ENCODE assay signal across 21 mouse cellular contexts in the genomic region with DNA sequence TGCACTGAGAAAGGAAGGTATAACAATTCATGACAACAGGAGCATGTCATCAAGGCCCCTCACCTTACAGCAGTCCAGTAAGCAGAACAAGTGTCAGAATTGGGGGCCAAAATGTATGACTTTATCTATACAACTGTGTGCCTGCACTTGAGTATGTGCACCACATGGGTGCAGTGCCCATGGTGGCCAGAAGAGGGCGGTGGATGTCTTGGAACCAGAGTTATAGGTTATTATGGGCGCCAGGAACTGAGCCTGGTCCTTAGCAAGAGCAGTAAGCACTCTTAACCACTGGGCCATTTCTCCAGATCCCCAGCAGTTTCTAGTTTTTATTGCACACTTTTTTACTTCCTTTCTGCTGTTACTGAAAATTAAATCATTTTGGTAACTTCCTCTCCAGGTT. TPM values are rescaled to one million over a fixed set of nuclear protein-coding genes. Genes with fewer than 3 reads are reported as not detected.
DNase-seq lines count a peak whose midpoint lies in the region; ATAC-seq and TF ChIP-seq lines count a peak whose summit lies in the region.
"Had no signal": no experiment of that assay in that cellular context is flagged by ENCODE, and none has a peak within 500 bp of the region (broad histone marks: within the 10 kb centered on the region; RNA-seq: fewer than 3 reads in every experiment).

No protein-coding gene starts in this region.

- in situ Hi-C loops in CH12.LX (cut with MboI; ENCODE audit: low pct_ligation_motif_present, low pct_unique_long_range_greater_than_20kb, low sequenced_read_pairs): no loop called here

- peaks cover 3% of the 10 kb centered on the region; the same call in 1 of the 2 replicates for H3K9me3 ChIP-seq in liver, embryonic 14.5 days (ENCODE audit: control insufficient read depth, low read length)
- peaks cover 11% of the 10 kb centered on the region for H3K9me3 ChIP-seq in liver, embryonic 12.5 days (replicated peaks)
- peaks cover 11% of the 10 kb centered on the region for H3K9me3 ChIP-seq in CH12.LX (replicated peaks; ENCODE audit: low read length)

- no peak overlapping the region for H3K9ac ChIP-seq in liver, embryonic 14.5 days (replicated peaks)
- H3K9ac ChIP-seq in liver, embryonic 12.5 days: no peak overlapping the region
- no peak overlapping the region for H3K9ac ChIP-seq in CH12.LX (ENCODE audit: insufficient read depth, low read depth)
- H3K9ac ChIP-seq: hindbrain, embryonic 12.5 days; limb, embryonic 13.5 days had no signal

- 25% methylated on average over 2 of the region's 2 CpGs for WGBS in liver, embryonic 14.5 days (ENCODE audit: insufficient replicate concordance)
- 31% methylated on average over 2 of the region's 2 CpGs for WGBS in liver, embryonic 12.5 days (ENCODE audit: insufficient replicate concordance)
- WGBS in thymus, adult 2 months: 52% methylated on average over 2 of the region's 2 CpGs

- DNase-seq in heart, adult 11 months: peak; percentile 16
- no peak for DNase-seq in heart, postnatal 10 days
- no peak for DNase-seq in liver, embryonic 14.5 days (ENCODE audit: low read depth in 3 of 3, low spot score in 3 of 3)
- DNase-seq in CH12.LX (ENCODE audit: extremely low read depth) (no peak), ZHBTc4 (ENCODE audit: low read depth, low spot score) (peak; percentile 62)
- DNase-seq in thymus, adult 2 months: no peak
- no peak for DNase-seq in cerebellum, adult 9-11 months
- DNase-seq: adrenal gland, postnatal 14 days; cerebellum, adult 11 months; cerebellum, postnatal 25 days; gastrocnemius, postnatal 25 days; kidney, postnatal 4 days; lung, postnatal 4 days; right cerebral cortex, postnatal 4 days had no signal

- no peaks in the 10 kb centered on the region for H3K36me3 ChIP-seq in liver, embryonic 14.5 days (replicated peaks; ENCODE audit: control insufficient read depth, insufficient read depth, low read depth)
- no peaks in the 10 kb centered on the region for H3K36me3 ChIP-seq in liver, embryonic 12.5 days
- no peaks in the 10 kb centered on the region for H3K36me3 ChIP-seq in CH12.LX (replicated peaks in 1 of 2; ENCODE audit: control insufficient read depth in 1 of 2, insufficient read depth in 1 of 2, low read length in 1 of 2)
- no peaks in the 10 kb centered on the region for H3K36me3 ChIP-seq in thymus, adult 2 months (ENCODE audit: control insufficient read depth, insufficient read depth, low read length)
- H3K36me3 ChIP-seq: forebrain, embryonic 10.5 days; hindbrain, embryonic 12.5 days; limb, embryonic 13.5 days had no signal

- no peaks in the 10 kb centered on the region for H3K79me2 ChIP-seq in CH12.LX (replicated peaks; ENCODE audit: control insufficient read depth, extremely low read depth, insufficient read depth, poor library complexity, severe bottlenecking)

- intact Hi-C loops in heart, postnatal 10 days (cut with DNase I): no loop called here

- no peak overlapping the region for H3K27ac ChIP-seq in liver, embryonic 14.5 days
- no peak overlapping the region for H3K27ac ChIP-seq in liver, embryonic 12.5 days
- H3K27ac ChIP-seq in CH12.LX (ENCODE audit: insufficient read depth, low read depth): no peak overlapping the region
- no peak overlapping the region for H3K27ac ChIP-seq in thymus, adult 2 months (ENCODE audit: control insufficient read depth, insufficient read depth, low read length)
- H3K27ac ChIP-seq: forebrain, embryonic 10.5 days; hindbrain, embryonic 12.5 days; limb, embryonic 13.5 days had no signal

- TF ChIP-seq CTCF in liver, embryonic 14.5 days (IDR thresholded peaks at IDR 0.05; ENCODE audit: low read depth): peak; percentile 38; the same call in 1 of the 2 replicates
- TF ChIP-seq CTCF in CH12.LX (conservative IDR thresholded peaks at IDR 0.05 in 1 of 2, IDR thresholded peaks at IDR 0.05 in 1 of 2; ENCODE audit: low read depth in 2 of 2, low read length in 2 of 2): peak; percentile 9 to 13; a peak in 2 of 4 replicates
- TF ChIP-seq CTCF in thymus, adult 2 months (IDR thresholded peaks at IDR 0.05; ENCODE audit: borderline replicate concordance, control insufficient read depth, extremely low read depth, insufficient read depth, low read length, poor library complexity): no peak

- H3K4me3 ChIP-seq in liver, embryonic 14.5 days (ENCODE audit: insufficient read depth in 1 of 2, low read depth in 2 of 2, low read length in 2 of 2): no peak overlapping the region
- H3K4me3 ChIP-seq in liver, embryonic 12.5 days: no peak overlapping the region
- H3K4me3 ChIP-seq in CH12.LX (replicated peaks in 1 of 3; ENCODE audit: low read depth in 2 of 3, low read length in 2 of 3, poor library complexity in 1 of 3): no peak overlapping the region
- H3K4me3 ChIP-seq in thymus, adult 2 months (ENCODE audit: control insufficient read depth, insufficient read depth, low read length): no peak overlapping the region
- H3K4me3 ChIP-seq: forebrain, embryonic 10.5 days; hindbrain, embryonic 12.5 days; limb, embryonic 13.5 days had no signal

- no peak for TF ChIP-seq RAD21 in CH12.LX (IDR thresholded peaks at IDR 0.05; ENCODE audit: low read depth, low read length)

- no peaks in the 10 kb centered on the region for H3K27me3 ChIP-seq in liver, embryonic 14.5 days (ENCODE audit: control insufficient read depth, insufficient read depth, low read length)
- H3K27me3 ChIP-seq in liver, embryonic 12.5 days (replicated peaks): no peaks in the 10 kb centered on the region; the same call in 1 of the 2 replicates
- peaks cover 42% of the 10 kb centered on the region for H3K27me3 ChIP-seq in CH12.LX (replicated peaks)
- H3K27me3 ChIP-seq in thymus, adult 2 months (ENCODE audit: control insufficient read depth, insufficient read depth, low read length): no peaks in the 10 kb centered on the region
- H3K27me3 ChIP-seq: hindbrain, embryonic 12.5 days; limb, embryonic 13.5 days; Patski had no signal

- no peak overlapping the region for H3K4me2 ChIP-seq in liver, embryonic 14.5 days (ENCODE audit: low read depth)
- no peak overlapping the region for H3K4me2 ChIP-seq in liver, embryonic 12.5 days
- no peak overlapping the region for H3K4me2 ChIP-seq in CH12.LX (ENCODE audit: insufficient read depth, low read depth, poor library complexity, severe bottlenecking)
- H3K4me2 ChIP-seq: hindbrain, embryonic 12.5 days; limb, embryonic 13.5 days had no signal

- dilution Hi-C loops in CH12.LX (cut with MboI; ENCODE audit: extremely low pct_ligation_motif_present, extremely low pct_unique_long_range_greater_than_20kb, low sequenced_read_pairs): no loop called here

- no peak for TF ChIP-seq EP300 in liver, embryonic 14.5 days (IDR thresholded peaks at IDR 0.05; ENCODE audit: low read depth)
- no peak for TF ChIP-seq EP300 in CH12.LX (IDR thresholded peaks at IDR 0.05; ENCODE audit: low read length)

- no peak for ATAC-seq in liver, embryonic 14.5 days (ENCODE audit: insufficient read depth)
- no peak for ATAC-seq in liver, embryonic 12.5 days
- ATAC-seq: inflammation-experienced regulatory T-cells, adult 6 months; Patski had no signal

- H3K4me1 ChIP-seq in liver, embryonic 14.5 days (replicated peaks; ENCODE audit: control insufficient read depth in 2 of 2, insufficient read depth in 2 of 2, low read length in 1 of 2): no peaks in the 10 kb centered on the region
- H3K4me1 ChIP-seq in liver, embryonic 12.5 days: no peaks in the 10 kb centered on the region
- no peaks in the 10 kb centered on the region for H3K4me1 ChIP-seq in CH12.LX (ENCODE audit: control insufficient read depth in 1 of 2, insufficient read depth in 2 of 2)
- no peaks in the 10 kb centered on the region for H3K4me1 ChIP-seq in thymus, adult 2 months (replicated peaks; ENCODE audit: control insufficient read depth, insufficient read depth, low read length)

- no peak for TF ChIP-seq POLR2A in CH12.LX (IDR thresholded peaks at IDR 0.05; ENCODE audit: low read depth, low read length)
- TF ChIP-seq POLR2A in thymus, adult 2 months (IDR thresholded peaks at IDR 0.05; ENCODE audit: control insufficient read depth, extremely low read depth, insufficient read depth, low read length, poor library complexity): no peak

TF ChIP-seq in CH12.LX, 34 proteins besides CTCF, POLR2A, EP300 and RAD21:
- no peak for TF ChIP-seq CHD2 (IDR thresholded peaks at IDR 0.05; ENCODE audit: low read length)
- no peak for TF ChIP-seq ELF1 (IDR thresholded peaks at IDR 0.05; ENCODE audit: low read depth, low read length)
- TF ChIP-seq MAZ (IDR thresholded peaks at IDR 0.05; ENCODE audit: low read depth, low read length): no peak
- no peak for TF ChIP-seq RCOR1 (conservative IDR thresholded peaks at IDR 0.05; ENCODE audit: low read depth, low read length)
- TF ChIP-seq ZKSCAN1 (IDR thresholded peaks at IDR 0.05; ENCODE audit: borderline replicate concordance, low read depth, low read length): no peak
- no peak for TF ChIP-seq PAX5 (IDR thresholded peaks at IDR 0.05; ENCODE audit: low read length)
- no peak for TF ChIP-seq MXI1 (IDR thresholded peaks at IDR 0.05; ENCODE audit: low read depth, low read length)
- no peak for TF ChIP-seq SIN3A (IDR thresholded peaks at IDR 0.05; ENCODE audit: low read length)
- TF ChIP-seq ETS1 (conservative IDR thresholded peaks at IDR 0.05; ENCODE audit: low read depth, low read length): no peak

RNA-seq across cellular contexts. Expression of a gene that starts 9.8 kb away (rescaled TPM):
- total RNA-seq in heart, postnatal 10 days (2021): not detected
- polyA plus RNA-seq in liver, embryonic 14.5 days (2012; rRNA removed): 0.01 TPM in 1 of 2 replicates, not detected in the other
- not detected in 2 replicates for polyA plus RNA-seq in liver, embryonic 14.5 days (2014; fragmentation: Nextera tagmentation; extraction: Ambion mirVana)
- 0.05 TPM in 1 of 2 replicates, not detected in the other for polyA plus RNA-seq in liver, embryonic 12.5 days (2016; fragmentation: Nextera tagmentation; extraction: Ambion mirVana)
- total RNA-seq in CH12.LX (2012; rRNA removed) (0.08 and 0.25 TPM in 2 replicates), CH12.LX (2014; rRNA removed) (0.28 and 0.44 TPM in 2 replicates)
- 0.49 and 0.64 TPM in 2 replicates for polyA plus RNA-seq in CH12.LX (2012; ENCODE audit: insufficient read length, low read depth)
- 32.8 and 34.8 TPM in 2 replicates for polyA plus RNA-seq in thymus, adult 2 months (2012; rRNA removed)
- total RNA-seq: adrenal gland, postnatal 14 days had no signal
- polyA plus RNA-seq: forebrain, embryonic 10.5 days; kidney, embryonic 14.5 days; limb, embryonic 13.5 days had no signal

RNA-seq across cellular contexts. Expression of a gene that starts 49.9 kb away (rescaled TPM):
- total RNA-seq in heart, postnatal 10 days (2021): 100 to 1,000 TPM; 207 to 222 TPM
- 0.20 and 0.26 TPM in 2 replicates for polyA plus RNA-seq in liver, embryonic 14.5 days (2012; rRNA removed)
- 0.19 and 0.32 TPM in 2 replicates for polyA plus RNA-seq in liver, embryonic 14.5 days (2014; fragmentation: Nextera tagmentation; extraction: Ambion mirVana)
- 0.49 and 0.64 TPM in 2 replicates for polyA plus RNA-seq in liver, embryonic 12.5 days (2016; fragmentation: Nextera tagmentation; extraction: Ambion mirVana)
- total RNA-seq in CH12.LX (2012; rRNA removed) (0.04 TPM in 1 of 2 replicates, not detected in the other), CH12.LX (2014; rRNA removed) (not detected in 2 replicates)
- 0.11 TPM in 1 of 2 replicates, not detected in the other for polyA plus RNA-seq in CH12.LX (2012; ENCODE audit: insufficient read length, low read depth)
- polyA plus RNA-seq in thymus, adult 2 months (2012; rRNA removed): 0.66 and 4.8 TPM in 2 replicates

Comparison
In these comparisons a context has a peak if more than half of its experiments do, and no peak if none do; other contexts are left out.
1. DNase-seq: peak in heart, adult 11 months (single experiment) and ZHBTc4 (single experiment); none in heart, postnatal 10 days (0 of 2), liver, embryonic 14.5 days (0 of 3), CH12.LX (single experiment), thymus, adult 2 months (single experiment) and cerebellum, adult 9-11 months (single experiment).
2. RNA of a gene that starts 9.8 kb away (polyA plus RNA-seq): 32.8 to 34.8 TPM in thymus, adult 2 months; 0.49 to 0.64 TPM in CH12.LX, 0.05 TPM in liver, embryonic 12.5 days and 0.01 TPM in liver, embryonic 14.5 days; every median in the first group is over 10 times any median in the second.